Mouse (Mus musculus) right cerebral cortex, postnatal 10 days (tissue): ENCODE measurements around the gene Tbkbp1.

Source experiments
- DNase-seq, 2 experiments: peaks; one replicate each; pipeline ENCODE4 v3.0.0; 2021; ENCODE audit warnings: low spot score in 2 of 2

Tbkbp1 gene

DNA sequence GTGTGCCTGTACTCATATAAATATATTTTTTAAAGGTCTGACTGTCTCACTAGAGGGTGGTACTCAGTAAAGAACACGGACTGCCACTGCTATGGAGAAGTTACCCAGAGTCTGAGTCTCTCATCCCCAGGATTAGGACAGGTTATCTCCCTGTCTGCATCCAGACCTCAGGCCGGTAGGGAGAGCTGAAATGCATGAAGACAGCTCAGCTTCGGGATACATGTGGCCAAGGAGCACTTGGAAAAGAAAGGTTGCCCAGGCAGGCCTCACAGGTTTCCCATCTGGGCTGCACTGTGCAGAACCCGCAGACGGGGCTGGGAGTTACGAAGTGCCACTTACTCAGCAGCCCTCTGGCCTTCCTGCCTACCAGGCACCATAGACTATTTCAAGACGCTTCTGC lies 5.7 kb upstream of the Tbkbp1 start:
- DNase-seq: no peak

DNA sequence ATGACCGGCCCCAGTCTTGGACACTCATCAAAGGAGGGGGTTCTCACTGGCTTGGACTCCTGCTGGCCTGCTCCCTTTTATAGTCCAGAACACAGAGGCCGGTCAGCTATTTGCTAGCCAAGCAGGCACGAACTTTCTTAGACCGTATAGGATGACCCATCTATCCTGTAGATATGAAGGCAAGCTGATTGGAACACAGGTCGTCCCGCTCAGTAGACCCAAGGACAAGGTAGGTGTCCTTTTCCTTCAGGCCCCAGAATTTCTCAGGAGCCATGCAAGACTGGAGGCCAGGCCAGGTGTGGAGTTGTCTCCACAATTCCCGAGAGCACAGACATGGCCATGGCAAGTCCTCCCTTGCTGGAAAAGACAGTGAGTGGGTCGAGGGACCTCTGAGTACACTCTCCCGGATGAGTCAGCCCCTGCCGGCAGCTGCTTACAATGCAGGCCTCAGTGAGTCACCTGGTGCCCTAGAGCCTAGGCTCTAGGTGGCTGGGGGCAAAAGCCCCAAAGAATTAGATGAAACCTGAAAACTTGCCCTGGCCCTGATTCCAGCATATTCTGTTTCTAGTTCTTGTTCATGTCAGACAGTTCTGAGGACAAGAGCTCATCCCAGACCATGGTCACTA lies 1.5 kb upstream of the Tbkbp1 start:
- peak in 1 of 2 experiments; percentile 43 for DNase-seq

DNA sequence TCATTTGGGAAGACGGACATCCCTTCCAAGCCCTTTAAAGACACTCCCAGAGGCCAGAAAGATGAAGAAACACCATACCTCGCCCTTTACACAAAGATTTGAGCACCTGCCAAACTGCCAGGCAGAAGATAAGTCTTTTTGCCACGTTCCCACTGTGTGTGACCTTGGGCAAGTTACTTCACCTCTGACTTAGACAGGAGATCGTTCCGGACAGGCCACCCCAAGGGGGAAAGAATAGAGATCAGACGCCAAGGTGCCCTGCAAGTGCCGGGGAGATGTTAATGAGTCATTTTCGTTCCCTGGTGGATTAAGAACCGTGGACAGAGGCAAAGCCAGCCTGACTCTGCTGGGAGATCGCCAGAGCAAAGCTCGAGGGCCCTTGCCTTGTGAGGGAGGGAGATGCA lies 730 bp upstream of the Tbkbp1 start:
- peak; percentile 53 to 56 for DNase-seq

DNA sequence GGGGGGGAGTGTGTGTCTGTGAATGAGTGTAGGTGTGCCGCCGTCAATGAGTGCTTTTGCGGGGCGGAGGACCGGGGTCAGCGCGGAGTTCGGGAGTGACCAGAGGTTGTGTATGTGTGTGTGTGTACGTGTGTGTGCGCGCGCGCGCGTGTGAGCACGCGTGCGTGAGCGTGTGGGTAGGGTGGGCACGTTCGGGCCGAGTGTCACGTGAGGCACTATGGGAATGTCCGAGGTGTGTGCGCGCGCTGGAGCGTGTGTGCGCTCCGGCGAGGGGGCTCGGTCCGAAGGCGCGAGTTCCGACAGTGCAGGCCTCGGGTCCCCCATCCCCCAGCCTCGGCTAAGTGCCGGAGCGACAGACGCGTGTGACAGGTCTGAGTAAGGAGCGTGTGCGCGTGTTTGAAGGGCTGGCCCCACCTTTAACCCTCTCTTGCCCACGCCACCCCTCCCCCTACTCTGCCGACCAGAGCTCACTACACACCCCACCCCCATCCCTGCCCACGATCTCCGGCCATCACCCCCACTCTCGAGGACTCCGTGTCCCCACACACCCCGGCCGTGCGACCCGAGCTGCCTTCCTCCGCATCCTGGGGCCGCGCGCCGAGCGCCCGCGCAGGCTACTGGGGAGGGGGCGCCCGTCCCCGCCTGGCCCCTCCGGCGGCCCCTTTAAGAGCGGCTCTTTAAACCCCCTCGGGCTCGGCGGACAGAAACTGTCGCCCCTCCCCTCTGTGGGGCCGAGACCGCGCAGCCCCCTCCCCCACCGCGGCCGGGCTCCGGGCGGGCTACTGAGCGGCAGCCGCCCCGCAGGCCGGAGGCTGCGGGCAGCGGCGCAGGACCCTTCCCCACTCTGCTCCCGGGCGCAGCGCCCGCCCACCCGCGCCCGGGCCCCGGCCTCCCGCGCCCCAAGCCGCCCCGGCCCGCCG lies 624 bp downstream of the Tbkbp1 start:
- DNase-seq: peak; percentile 85 to 91

DNA sequence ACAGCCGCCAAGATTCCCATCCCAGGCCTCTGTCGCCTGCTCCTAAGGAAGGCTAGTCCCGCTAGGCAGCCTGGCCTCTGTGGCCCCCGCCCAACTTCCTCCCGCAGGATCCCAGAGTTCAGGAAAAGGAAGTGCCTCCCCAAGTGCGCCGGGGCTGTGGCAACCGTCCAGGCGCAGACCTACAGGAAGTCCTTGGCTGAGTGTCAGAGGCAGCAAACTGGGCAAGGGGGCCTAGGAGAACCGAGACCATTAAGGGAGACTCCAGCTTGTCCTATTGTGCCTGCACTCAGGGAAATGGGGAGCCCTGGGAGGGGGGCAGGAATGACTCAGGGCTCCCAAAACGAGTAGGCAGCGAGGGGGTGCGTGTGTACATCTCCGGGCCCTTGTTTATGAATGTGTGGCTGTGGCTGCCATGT lies 1.3 kb downstream of the Tbkbp1 start:
- DNase-seq: peak; percentile 82

DNA sequence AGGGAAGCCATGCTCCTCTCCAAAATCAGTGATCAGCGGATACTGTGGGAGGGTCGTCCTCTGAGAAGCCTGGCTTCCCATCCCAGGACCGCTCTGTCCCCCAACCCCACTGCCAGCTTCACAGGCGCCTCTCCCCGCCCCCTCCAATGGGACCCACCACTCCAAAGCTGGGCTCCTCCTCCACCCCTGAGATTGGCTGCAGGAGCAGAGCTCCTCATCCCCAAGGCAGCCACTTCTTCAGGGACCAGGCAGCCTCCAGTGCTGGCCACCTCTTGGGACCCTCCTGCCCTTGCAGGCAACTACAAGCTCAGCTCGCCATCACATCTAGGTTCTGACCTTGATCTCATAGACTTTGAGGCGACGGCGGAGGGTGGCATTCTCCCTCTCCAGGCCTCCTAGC lies 2.3 kb downstream of the Tbkbp1 start:
- no peak for DNase-seq

DNA sequence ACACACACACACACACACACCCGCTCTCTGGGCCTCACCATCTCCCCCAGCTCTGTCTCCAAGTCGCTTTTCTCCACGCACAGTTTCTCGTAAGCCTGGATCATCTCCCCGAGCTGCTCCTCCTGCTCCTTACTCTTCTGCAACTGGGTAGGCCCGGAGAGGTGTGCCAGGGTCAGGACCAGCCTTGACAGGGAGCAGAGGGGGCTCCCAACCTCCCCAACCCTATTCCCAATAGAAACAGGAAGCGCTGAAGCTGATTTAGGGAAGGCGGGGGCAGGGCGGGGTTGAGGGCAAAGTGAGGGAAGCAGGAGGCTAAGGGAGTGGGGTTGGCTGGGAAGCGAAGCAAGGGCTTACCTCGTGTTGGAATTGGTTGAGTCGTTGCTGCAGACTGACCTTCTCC lies 2.7 kb downstream of the Tbkbp1 start:
- DNase-seq: no peak

DNA sequence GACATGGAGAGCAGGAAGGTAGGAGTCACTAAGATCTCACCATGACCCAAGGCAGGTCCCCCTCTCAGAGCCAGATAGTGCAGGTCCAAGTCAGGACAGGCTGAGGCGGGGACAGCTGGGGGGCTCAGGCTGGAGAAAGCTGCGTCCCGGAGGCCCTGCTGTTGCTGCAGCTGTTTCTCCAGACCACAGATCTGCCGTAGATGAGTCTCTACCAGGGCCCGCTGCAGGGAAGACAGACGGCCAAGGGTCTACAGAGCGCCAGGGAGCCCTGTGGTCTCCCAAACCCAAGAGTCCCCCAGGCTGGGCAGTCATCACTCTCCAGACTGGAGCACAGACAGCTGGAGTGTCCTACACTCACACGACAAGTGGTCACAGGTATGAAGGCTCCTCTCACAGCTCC lies 4.0 kb downstream of the Tbkbp1 start:
- no peak for DNase-seq

DNA sequence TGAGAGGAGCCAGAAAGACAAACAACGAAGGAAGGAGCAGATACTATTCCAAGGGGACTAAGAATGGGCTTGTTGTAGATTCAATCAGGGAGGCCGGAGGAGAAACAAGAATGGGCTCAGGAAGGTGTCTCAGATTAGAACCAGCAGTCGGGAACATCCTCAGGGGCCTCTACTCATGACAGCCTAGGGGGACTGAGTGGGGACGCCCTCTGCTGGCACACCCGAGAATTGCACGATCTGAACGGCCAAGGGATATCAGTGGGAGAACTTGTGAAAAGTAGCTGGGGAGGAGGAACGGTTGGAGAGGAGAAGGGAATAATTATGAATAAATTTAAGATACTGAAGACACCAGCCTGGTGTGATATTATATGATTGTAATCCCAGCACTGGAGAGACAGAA lies 4.6 kb downstream of the Tbkbp1 start:
- peak; percentile 76 to 82 for DNase-seq

DNA sequence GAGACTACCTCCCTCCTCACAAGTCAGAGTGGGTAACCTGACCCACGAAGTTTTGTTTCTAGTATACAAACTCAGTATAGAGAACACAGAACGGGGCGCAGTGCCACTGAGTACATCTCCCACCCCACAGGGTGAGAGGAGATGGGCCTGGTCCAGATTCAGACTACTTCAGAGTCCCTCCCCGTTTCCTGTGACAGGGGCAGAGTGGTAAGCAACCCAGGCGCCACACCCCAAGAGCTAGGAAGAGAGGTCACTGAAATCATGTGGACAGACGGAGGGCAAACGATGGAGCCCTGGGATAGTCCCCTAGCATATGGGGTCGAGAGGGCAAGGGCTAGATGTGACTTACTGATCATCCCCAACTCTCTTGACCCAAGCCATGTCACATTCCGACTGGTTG lies 5.3 kb downstream of the Tbkbp1 start:
- no peak for DNase-seq

DNA sequence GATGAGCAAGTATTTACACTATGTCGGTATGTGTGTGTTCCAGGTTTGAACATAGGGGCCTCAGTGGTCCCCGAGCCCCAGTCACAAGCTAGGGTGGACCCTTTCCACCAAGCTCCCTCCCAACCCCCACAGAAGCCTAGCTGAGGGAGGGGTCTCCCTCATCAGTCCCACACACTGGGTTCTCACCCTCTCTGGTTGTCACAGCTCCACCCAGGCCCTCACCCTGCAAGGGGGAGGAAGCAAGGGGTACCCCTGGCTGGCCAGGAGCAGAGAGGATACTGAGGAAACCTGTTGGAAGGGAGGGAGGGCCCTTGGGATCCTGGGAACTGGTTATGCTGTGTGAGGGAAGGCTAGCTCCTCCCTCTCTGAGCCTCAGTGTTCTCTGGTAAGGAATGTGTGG lies 6.0 kb downstream of the Tbkbp1 start:
- no peak for DNase-seq

DNA sequence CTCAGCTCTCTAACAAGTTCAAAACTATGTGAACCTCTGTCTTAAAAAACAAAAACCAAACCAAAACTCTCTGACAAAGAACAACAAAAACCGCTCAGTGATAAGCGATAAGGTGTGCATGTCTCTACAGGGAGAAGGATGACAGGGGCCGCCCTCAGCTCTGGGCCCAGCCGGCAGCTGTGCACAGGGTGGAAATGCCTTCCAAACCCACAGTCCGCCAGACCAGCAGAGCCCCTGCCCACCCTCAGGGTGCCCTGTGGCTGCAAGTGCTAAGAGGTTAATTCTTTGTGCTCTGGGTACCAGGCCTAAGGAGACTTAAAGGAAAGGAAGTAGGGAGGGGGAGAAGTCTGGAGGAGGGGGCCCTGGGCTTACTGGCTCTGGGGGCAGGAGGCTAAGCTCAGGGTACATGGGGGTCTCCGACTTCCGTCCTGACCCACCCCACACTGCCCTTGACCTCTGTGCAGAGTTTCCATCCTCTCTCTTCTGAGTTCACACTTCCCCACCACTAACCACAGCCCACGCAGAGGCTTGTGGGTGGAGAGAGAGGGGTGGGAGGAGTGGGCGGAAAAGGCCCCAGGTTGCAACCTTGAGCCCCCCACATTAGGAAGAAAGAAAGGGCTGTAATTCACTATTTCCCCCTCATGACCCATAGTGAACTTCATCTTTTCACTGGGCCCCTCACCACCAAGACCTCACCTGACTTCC lies 7.9 kb downstream of the Tbkbp1 start:
- DNase-seq: no peak

DNA sequence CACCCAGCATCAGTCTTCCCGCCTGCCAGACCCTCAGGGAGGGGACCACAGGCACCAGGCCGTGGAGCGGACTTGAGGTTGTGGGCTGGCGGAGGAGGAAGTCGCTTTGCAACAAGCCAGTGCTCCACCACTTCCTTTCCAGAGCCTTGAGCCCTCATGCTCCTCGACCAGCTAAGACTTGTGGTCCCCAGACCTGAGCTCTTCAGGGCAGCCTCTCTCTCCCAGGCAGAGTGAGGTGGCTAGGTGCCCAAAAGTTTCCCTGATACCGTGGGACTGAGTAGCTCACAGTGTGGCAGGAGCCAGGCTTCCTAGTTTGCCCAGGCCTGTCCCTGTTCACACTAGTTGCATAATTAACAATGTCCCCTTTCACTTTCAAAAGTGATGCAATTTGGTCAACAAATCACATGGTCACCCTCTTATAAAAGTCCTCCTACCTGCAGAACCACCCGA lies 9.1 kb downstream of the Tbkbp1 start:
- DNase-seq: no peak

DNA sequence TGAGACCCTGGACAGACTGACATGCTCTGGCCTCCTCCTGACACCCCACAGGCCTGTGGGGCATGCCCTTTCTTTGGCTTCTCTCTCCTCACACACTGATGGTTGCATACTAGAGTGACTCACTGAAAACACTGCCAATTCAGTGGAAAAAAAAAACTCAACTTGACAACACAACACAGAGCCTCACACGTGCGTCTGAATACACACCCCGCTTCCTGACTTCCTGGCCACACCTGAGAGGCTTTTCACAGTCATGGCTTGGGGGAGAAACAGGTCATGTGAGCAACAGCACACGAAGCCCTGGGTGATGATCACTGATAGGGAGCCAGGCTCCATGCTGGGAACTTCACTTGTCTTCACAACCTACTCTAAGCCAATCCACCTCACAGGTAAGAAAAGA lies 10.5 kb downstream of the Tbkbp1 start:
- DNase-seq: no peak

DNA sequence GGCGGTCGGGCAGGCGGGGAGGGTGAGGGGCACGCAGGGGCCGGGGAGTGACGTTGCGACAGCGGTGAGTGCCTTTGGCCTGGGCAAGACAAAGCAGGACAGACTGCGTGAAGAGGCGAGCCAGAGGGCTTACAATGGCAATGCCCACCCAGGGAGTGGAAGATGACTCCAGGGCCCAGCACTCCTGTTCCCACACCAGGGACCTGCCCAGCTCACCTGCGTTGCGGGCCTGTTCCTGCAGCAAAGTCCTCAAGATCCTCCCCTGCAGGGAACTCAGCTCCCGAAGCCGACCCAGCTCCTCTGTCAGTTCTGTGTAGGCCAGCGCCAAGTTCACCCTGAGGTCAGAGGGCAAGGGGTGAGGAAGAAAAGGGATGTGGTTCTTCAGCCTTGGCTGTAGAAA lies 12.0 kb downstream of the Tbkbp1 start:
- no peak for DNase-seq

DNA sequence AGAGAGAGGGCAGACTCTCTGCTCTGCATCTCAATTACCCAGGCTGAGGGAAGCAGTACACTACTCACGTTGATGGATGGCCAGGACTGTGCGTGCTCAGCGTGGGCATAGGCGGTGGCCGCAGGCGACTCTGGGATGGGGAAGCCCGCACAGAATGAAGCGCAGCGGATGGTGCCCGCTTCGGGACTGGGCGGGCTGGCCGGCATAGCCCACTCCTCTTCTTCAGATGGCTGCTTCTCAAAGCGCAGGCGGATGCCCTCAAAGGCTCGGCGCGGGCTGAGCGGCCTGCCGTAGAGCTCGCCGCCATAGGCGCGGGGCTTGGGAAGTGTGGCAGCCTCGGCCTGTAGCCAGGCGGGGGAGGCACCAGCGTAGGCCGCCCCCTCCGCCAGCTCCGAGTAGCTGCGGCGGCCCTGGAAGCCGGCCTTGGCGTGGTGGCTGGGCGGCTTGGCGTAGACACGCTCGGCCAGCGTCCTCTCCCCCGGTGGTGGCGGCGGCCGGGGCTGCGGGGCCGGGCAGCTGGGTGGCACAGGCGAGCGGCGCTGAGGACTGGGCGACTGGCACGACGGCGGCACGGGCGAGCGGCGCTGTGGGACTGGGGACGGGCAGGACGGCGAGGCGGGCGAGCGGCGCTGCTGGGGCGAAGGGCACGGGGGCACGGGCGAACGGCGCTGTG lies 12.6 kb downstream of the Tbkbp1 start:
- peak; percentile 56 to 61 for DNase-seq

DNA sequence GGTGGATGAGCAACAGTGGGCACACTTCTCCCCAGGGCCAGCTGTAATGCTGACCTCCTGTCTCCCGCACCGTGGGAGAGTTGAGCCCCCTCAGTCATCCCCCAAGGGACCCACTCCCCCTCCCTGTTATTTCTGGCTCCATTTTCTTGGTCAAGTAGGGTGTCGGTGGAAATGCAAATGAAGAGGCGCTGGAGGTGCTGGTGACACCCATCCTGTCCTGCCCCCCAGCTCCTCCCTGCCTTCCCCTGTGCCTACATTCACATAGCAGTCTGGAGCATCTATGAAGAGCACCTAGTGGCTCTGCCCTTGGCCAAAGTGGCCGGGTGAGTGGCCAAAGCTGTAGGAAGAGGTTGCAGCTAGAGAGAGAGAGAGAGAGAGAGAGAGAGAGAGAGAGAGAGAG lies 18.0 kb downstream of the Tbkbp1 start:
- DNase-seq: no peak

DNA sequence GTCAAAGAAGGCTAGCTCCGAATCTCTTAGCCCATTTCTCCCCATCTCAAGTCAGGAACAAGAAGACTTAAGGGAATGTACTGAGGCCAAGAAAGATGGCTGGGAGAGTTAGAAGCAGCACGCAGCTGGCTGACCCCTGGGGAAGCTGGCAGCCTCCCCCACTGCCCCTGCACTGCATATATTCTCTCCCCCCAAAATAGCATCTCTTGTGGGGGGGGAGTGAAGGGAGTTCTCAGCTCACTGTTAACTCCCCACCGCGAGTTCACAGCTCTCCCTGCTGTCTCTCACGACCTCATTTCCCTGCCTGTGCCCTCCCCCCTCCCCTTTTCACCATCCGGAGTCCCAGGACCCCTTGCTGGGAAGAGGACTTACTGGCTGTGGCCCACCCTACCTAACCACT lies 19.1 kb downstream of the Tbkbp1 start:
- no peak for DNase-seq

DNA sequence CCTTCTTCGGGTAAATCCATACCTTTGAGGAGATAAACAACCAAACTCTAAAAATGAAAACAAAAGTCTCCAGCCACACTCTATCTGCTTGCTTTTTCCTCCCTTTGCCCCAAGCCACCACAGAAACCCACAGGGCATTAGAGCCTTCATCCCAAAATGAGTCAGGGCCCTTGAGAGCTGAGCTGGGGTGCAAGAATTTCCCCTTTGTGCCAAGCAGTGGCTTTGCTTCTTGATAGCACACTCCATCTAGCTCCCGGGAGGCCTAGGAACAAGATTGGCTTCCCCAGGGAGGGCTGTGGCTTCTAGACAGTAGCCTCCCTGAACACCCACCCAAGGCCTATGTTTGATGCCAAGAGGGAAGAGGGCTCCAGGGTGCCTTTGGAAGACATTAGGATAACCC lies 19.6 kb downstream of the Tbkbp1 start:
- no peak for DNase-seq

DNA sequence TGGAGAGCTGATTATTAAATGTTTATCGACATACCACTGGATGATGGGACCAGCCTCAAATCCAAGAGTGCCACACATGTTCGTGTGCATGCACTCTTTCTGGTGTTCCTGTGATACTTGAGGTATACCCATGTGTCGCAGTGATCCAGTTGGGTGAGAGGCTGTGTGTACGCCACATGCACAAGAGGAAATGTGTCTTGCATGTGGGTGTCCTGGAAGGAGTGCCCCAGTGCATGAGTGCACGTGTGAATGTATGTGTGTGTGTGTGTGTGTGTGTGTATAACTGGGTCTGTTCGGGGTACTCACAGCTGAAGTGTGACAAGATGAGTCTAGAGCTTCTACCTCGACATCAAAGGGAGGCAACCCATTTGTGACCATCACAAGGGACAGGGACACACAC lies 21.0 kb downstream of the Tbkbp1 start:
- no peak for DNase-seq

DNA sequence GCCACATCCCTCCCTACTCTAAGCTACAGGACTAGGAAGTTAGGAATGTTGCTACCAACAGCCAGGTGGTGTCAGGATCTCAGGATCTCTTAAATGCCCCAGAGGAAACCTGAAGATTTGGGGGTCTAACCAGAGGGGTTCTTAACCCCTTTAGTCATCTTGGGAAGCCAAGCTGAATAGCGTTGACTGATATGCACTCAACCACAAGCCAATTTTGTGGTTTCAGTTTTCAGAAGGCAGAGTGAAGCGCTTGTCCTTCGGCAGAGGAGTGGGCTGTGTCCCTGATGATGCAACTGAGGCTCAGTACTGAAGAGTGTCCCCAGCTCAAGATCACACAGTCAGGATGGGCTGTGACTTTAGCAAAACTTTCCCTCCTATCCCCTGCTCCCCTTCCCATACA lies 22.3 kb downstream of the Tbkbp1 start:
- DNase-seq: no peak
